Mouse (Mus musculus) neural tube, embryonic 13.5 days (tissue): ENCODE data around the gene Ddb2. TPM values are rescaled to one million over a fixed set of nuclear protein-coding genes. Genes with fewer than 3 reads are reported as not detected.

Experiments used
- ATAC-seq: fragments of 200-750 bp; cut with Nextera tagmentation; 2 replicates; pipeline ENCODE4 v1.8.0; 2017; ENCODE audit warnings: low read depth, mild to moderate bottlenecking, moderate TSS enrichment, moderate library complexity
- H3K27ac ChIP-seq: fragments of 300-500 bp; sonication (generic); replicated peaks from 2 replicates; pipeline ENCODE4 v1.5.1; 2015; ENCODE audit warnings: moderate library complexity, mild to moderate bottlenecking, inconsistent platforms
- H3K27me3 ChIP-seq: fragments of 300-500 bp; sonication (generic); 2 replicates; pipeline ENCODE4 v1.6.1; 2015; ENCODE audit warnings: mild to moderate bottlenecking, inconsistent platforms
- H3K36me3 ChIP-seq: fragments of 300-500 bp; sonication (generic); 2 replicates; pipeline ENCODE4 v1.6.1; 2015; ENCODE audit warnings: mild to moderate bottlenecking, inconsistent platforms
- H3K4me1 ChIP-seq: fragments of 300-500 bp; sonication (generic); replicated peaks from 2 replicates; pipeline ENCODE4 v1.6.1; 2015; ENCODE audit warnings: inconsistent platforms
- H3K4me2 ChIP-seq: fragments of 300-500 bp; sonication (generic); 2 replicates; pipeline ENCODE4 v1.6.1; 2015; ENCODE audit warnings: inconsistent platforms, mild to moderate bottlenecking, moderate library complexity
- H3K4me3 ChIP-seq: fragments of 300-500 bp; sonication (generic); 2 replicates; pipeline ENCODE4 v1.5.1; 2015; ENCODE audit warnings: mild to moderate bottlenecking, inconsistent platforms
- H3K9ac ChIP-seq: fragments of 300-500 bp; sonication (generic); 2 replicates; pipeline ENCODE4 v1.6.1; 2015; ENCODE audit warnings: moderate library complexity, mild to moderate bottlenecking, inconsistent platforms
- H3K9me3 ChIP-seq: fragments of 300-500 bp; sonication (generic); 2 replicates; pipeline ENCODE4 v1.6.1; 2016; ENCODE audit warnings: inconsistent platforms
- WGBS: fragments of 180-500 bp; shearing (Covaris S2); methylation state at CpG from one replicate; pipeline ENCODE4 v1.1.7; 2015; 5-methylcytosine and 5-hydroxymethylcytosine counted together
- polyA plus RNA-seq: library from polyadenylated mRNA; unstranded; fragments of >200 nt; fragmentation: Nextera tagmentation; extraction: Ambion mirVana; gene quantifications from 2 replicates; pipeline ENCODE4 v1.2.1, GENCODE M21; 2015

Gene Ddb2
- polyA plus RNA-seq, 1 experiment from 2014 or later = 11.7 TPM

DNA sequence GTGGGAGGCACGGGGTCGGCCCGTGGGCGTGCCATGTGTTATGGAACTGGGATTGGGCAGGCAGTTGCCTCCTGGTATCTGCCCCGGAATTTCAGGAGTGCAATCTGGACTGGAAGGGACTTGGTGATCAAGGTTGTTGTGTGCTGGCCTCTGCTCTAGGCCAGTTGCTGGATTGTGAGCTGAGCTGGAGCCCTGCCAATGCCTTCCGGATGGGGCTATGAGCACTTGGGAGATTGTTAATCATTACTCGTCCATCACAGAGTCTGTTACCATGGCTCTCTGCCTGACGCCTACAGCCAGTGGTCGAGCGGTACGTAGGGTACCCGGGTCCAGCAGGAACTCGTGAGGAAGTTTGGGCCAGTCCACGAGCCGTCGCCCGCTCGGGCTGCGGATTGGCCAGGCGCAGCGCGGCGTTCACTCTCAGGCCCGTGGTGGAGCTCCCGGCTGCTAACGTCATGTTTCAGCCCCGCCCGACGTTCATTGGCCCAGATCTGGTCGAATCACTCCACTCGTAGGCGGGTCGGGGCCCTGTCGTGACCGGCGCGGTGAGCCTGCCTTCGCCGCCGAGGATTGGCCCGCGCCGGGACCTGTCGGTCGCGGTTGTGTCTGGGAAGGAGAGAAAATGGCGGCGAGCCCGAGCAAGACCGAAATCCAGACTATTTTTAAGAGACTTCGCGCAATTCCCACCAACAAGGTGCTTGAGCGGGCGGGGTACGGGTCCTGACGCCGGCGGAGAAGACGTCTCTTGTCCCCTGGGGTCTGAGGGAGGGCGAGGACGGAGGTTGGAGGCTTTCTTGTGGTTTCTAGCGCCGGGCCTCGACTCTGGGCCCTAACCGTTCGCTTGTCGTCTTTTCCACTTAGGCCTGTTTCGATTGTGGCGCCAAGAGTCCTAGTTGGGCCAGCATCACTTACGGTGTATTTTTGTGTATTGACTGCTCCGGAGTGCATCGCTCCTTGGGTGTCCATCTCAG lies 28.2 kb upstream of the Ddb2 start, which contains the start of gene Arfgap2:
TSS of gene Arfgap2 (plus strand) at position 264 of the 971 bp plus-strand sequence.
- peaks cover 35% of the 10 kb centered on the region for H3K36me3 ChIP-seq
- 1% methylated on average over 72 of the region's 72 CpGs for WGBS
- ATAC-seq = peak; percentile 99

DNA sequence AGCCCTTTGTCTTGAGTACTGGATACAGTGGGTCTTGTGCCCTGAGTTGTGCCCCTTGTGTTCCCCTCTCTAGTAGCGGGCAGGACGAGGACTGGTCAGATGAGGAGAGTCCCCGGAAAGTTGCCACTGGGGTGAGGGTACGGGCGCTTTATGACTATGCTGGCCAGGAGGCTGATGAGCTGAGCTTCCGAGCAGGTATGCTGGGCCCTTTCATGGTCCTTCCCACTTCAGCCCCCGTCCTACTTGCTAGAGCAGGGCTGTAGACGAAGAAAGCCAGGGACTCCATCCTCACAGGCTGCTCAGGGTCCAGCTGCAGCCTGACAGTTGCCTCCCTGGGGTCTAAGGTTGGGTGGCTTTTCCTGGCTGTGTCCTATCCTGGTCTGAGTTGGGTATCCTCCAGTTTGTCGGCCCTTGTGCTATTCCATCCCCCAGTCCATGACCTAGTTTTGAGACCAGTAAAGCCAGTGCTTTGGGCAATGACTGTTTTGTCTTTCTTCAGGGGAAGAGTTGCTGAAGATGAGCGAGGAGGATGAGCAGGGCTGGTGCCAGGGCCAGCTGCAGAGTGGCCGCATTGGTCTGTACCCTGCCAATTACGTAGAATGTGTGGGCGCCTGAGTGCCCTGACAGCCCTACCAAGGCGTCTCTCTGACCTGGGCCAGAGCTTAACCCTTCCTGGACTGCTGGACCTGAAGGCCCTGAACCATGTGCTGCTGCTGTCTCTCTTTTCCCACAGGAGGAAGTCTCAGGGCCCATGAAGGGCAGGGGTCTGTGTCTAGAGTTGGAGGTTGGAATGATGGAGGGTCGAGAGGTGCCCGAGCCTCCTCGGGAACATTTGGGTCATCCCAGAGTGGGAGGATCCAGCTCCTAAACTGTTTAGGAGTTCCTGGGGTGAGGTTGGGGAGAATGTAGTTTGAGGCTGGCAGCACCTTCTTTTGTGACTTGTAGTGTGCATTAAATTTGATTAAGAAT lies 27.2 kb upstream of the Ddb2 start:
- no peak for ATAC-seq
- H3K4me2 ChIP-seq = peak overlapping the region; percentile 83
- H3K27me3 ChIP-seq = no peaks in the 10 kb centered on the region
- no peaks in the 10 kb centered on the region for H3K9me3 ChIP-seq
- peaks cover 20% of the 10 kb centered on the region for H3K4me1 ChIP-seq
- peak overlapping the region; percentile 67 for H3K9ac ChIP-seq
- H3K27ac ChIP-seq = peak overlapping the region; percentile 95
- peaks cover 25% of the 10 kb centered on the region for H3K36me3 ChIP-seq
- peak overlapping the region; percentile 82 for H3K4me3 ChIP-seq
- 85% methylated on average over 17 of the region's 17 CpGs for WGBS

More for the DNA sequence above, 28.2 kb upstream of the Ddb2 start, which contains the start of gene Arfgap2:
- peak within 1 kb of the TSS; percentile 95 for H3K9ac ChIP-seq
- peaks cover 20% of the 10 kb centered on the region for H3K4me1 ChIP-seq
- no peaks in the 10 kb centered on the region for H3K27me3 ChIP-seq
- H3K4me3 ChIP-seq = peak within 1 kb of the TSS; percentile 82
- H3K4me2 ChIP-seq = peak within 1 kb of the TSS; percentile 83
- peak within 1 kb of the TSS; percentile 95 for H3K27ac ChIP-seq
- H3K9me3 ChIP-seq = no peaks in the 10 kb centered on the region

DNA sequence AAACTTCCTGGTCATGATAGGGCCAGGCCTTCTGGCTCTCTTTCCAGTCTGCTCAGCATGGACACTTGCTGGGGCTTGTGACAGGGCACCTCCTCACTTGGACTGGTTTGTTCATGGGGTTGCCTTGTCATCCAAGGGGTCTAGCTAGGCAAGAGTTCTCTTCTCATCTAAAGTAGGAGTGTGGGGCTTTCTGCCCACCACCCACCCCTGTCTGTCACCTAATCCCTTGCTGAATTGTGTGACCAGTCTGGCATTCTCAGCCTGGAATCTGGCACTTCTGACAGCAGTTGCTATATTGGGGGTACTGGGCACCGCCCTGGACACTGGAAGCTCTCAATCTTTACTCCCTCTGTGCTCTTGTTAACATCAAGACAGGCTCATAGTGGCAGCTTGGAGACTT lies 22.7 kb upstream of the Ddb2 start:
- WGBS = 95% methylated on average over 1 of the region's 1 CpGs

DNA sequence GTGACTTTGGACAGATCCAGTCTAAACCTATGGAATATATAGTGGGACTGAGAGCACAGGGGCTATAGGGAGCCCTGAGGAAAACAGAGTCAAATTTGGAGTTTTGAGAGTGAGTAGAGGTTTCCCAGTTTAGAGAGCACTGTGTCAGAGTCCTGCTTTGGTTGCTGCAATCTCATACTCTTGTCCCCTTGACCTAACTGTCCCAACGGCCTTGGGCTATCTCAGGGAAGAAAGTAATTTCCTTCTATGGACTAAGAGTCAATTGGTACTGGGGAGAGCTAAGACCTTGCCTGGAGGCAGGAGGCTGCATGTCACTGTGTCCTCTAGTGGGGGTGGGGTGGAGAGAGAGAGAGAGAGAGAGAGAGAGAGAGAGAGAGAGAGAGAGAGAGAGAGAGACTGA lies 22.0 kb upstream of the Ddb2 start:
- Histone ChIP-seq H3K4me2 (peak overlapping the region; percentile 98; the same call in 1 of the 2 replicates), H3K4me3 (no peak overlapping the region), H3K4me1 (peaks cover 46% of the 10 kb centered on the region), H3K27me3 (peaks cover 39% of the 10 kb centered on the region), H3K36me3 (no peaks in the 10 kb centered on the region), H3K9ac (no peak overlapping the region), H3K9me3 (no peaks in the 10 kb centered on the region), H3K27ac (no peak overlapping the region)
- WGBS = 74% methylated on average over 1 of the region's 1 CpGs
- no peak for ATAC-seq

More for the DNA sequence above, 22.7 kb upstream of the Ddb2 start:
- peaks cover 33% of the 10 kb centered on the region for H3K27me3 ChIP-seq
- H3K27ac ChIP-seq = no peak overlapping the region
- H3K9ac ChIP-seq = no peak overlapping the region
- H3K4me2 ChIP-seq = no peak overlapping the region
- H3K36me3 ChIP-seq = no peaks in the 10 kb centered on the region
- ATAC-seq = no peak
- no peak overlapping the region for H3K4me3 ChIP-seq
- H3K4me1 ChIP-seq = peaks cover 49% of the 10 kb centered on the region
- H3K9me3 ChIP-seq = no peaks in the 10 kb centered on the region

DNA sequence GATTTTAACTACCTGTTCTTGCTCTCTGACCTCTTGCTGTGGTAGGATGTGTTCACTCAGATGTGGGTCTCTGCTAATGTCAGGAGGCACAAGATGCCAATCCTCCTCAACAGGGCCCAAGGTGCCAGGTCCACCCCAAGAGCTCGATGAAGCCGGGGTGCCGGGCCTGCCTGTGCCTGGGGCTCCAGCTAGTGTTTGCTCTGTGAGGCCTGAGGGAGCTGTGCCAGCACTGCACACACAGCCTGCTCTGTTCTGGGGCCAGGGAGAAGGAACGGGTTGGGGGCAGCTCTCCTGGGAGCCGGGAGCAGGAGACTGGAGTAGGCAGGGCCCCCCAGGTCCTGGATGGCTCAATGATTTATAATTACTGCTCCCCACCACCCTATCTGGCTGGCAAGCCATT lies 21.3 kb upstream of the Ddb2 start:
- Histone ChIP-seq H3K4me3 (peak overlapping the region; percentile 50), H3K9ac (peak overlapping the region; percentile 65), H3K36me3 (no peaks in the 10 kb centered on the region), H3K27me3 (peaks cover 42% of the 10 kb centered on the region), H3K4me1 (peaks cover 46% of the 10 kb centered on the region), H3K9me3 (no peaks in the 10 kb centered on the region), H3K4me2 (peak overlapping the region; percentile 98), H3K27ac (peak overlapping the region; percentile 33; the same call in 1 of the 2 replicates)
- 56% methylated on average over 5 of the region's 5 CpGs for WGBS
- ATAC-seq = peak; percentile 41

DNA sequence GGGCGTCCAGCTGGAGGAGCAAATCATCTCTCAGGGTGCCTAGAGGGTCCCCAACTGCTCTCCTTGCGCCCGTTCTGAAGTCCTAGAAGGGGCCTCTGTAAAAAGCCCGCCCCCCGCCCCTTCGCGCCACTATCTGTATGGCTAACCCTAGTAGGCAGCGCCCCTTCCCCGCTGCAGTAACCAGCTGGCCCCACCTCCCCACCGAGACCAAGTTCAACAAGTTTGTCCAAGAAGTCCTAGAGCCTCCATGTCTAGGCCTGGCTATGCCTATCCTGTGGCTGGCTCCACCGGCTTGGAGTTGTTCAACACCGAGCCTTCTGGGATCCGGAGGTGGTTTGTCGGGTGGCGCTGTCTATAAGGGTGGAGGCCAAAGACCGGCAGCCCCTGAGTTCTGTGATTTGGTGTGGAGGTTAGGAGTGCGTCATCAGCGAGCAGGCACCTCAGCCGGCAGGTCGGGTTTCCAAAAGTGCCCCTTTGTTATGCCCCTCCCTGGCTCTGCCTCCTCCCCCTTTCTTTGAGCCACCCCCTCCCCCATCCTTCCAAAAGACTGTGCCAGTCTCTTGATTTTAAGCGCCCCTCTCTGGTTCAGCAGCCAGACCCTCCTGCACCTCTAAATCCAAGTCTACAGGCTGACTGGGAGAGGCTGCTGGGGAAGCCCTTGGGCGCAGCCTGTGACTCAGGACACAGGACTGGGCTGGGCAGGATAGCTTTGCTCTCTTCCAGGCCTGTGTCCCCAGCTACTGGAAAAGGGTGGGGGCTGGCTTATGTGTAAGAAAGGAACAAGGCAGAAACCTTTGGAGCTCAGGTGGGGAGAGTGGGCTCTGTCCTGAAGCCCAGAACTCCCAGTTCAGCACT lies 20.6 kb upstream of the Ddb2 start:
- Histone ChIP-seq H3K4me2 (peak overlapping the region; percentile 98), H3K4me1 (peaks cover 46% of the 10 kb centered on the region), H3K9me3 (no peaks in the 10 kb centered on the region), H3K27me3 (peaks cover 42% of the 10 kb centered on the region), H3K4me3 (peak overlapping the region; percentile 50), H3K9ac (peak overlapping the region; percentile 65), H3K36me3 (no peaks in the 10 kb centered on the region), H3K27ac (peak overlapping the region; percentile 33)
- WGBS = 2% methylated on average over 22 of the region's 22 CpGs
- peak; percentile 66 for ATAC-seq

DNA sequence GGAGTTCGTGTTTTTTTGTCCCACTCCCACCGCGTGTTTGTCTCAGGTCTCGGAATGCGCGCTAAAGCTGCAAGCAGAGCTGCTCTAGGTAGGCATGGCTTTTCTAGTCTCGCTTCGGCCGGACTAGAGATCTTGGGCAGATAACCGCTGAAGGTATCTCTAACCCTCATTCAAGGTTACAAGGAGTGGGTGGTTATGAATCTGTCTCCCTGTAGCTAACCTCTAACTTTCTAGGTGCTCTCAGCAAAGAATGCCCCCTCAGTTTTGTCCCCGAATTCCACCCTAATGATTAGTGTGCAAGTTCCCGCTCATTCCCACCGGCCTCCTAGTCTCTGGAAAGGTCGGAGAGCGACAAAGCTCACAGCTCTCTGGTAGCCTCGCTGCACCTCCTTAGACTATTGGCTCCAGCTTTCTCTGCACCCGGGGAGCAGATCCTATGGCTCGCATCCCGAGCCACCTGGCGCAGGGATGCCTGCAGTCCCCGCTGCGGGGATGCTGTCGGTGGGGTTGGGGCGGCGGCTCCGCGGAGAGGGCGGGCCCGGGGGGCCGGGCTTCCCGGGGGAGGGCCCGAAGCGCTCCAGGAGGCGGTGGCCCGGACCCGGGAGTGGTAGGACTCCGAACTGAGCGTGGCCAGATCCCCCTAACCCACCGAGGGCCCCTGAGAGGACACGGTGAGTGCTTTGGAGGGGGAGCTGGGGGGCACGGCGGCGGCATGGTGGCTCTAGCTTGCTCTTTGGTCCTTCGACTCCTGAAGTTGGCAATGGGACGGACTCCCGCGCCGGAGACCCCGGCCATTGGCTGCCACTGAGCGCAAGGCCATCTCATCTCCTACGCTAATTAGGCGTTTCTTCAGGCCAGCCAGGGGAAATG lies 19.7 kb upstream of the Ddb2 start:
- H3K36me3 ChIP-seq = no peaks in the 10 kb centered on the region
- peaks cover 42% of the 10 kb centered on the region for H3K27me3 ChIP-seq
- under 1% methylated on average over 52 of the region's 52 CpGs for WGBS
- ATAC-seq = peak; percentile 60; the same call in 1 of the 2 replicates
- no peaks in the 10 kb centered on the region for H3K9me3 ChIP-seq
- H3K9ac ChIP-seq = peak overlapping the region; percentile 65
- H3K4me3 ChIP-seq = peak overlapping the region; percentile 50
- peak overlapping the region; percentile 98 for H3K4me2 ChIP-seq
- H3K4me1 ChIP-seq = peaks cover 46% of the 10 kb centered on the region
- H3K27ac ChIP-seq = peak overlapping the region; percentile 33

DNA sequence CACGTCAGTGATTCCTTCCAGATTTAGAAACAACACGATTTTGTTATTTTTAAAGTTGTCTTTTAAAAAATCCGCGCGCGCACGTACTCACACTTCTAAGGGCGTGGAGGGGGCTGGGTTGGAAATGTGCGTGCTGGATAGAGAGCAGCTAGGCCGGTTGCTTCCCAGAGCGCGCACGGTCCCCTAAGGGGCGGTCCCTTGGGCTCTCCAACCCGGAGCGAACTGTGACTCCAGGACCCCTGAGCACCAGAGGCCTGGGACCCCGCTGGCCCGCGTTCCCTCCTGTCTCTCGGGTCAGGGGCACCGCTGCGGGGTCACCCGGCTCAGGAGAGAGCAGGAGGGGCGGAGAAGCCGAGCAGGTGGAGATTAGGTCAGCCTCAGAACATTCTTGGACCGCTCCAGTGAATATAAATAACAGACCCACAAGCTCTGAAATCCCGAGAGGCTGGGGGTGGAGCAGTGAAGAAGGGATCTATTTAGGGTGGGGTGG lies 18.9 kb upstream of the Ddb2 start, which contains the start of gene Pacsin3:
TSS of gene Pacsin3 (plus strand) at position 294 of the 490 bp plus-strand sequence.
- Histone ChIP-seq H3K27me3 (peaks cover 42% of the 10 kb centered on the region), H3K36me3 (no peaks in the 10 kb centered on the region), H3K4me2 (peak within 1 kb of the TSS; percentile 98), H3K9ac (peak within 1 kb of the TSS; percentile 65), H3K27ac (no peak within 1 kb of the TSS), H3K4me1 (peaks cover 46% of the 10 kb centered on the region), H3K4me3 (peak within 1 kb of the TSS; percentile 50), H3K9me3 (no peaks in the 10 kb centered on the region)
- WGBS = under 1% methylated on average over 27 of the region's 27 CpGs
- peak; percentile 9; the same call in 1 of the 2 replicates for ATAC-seq

DNA sequence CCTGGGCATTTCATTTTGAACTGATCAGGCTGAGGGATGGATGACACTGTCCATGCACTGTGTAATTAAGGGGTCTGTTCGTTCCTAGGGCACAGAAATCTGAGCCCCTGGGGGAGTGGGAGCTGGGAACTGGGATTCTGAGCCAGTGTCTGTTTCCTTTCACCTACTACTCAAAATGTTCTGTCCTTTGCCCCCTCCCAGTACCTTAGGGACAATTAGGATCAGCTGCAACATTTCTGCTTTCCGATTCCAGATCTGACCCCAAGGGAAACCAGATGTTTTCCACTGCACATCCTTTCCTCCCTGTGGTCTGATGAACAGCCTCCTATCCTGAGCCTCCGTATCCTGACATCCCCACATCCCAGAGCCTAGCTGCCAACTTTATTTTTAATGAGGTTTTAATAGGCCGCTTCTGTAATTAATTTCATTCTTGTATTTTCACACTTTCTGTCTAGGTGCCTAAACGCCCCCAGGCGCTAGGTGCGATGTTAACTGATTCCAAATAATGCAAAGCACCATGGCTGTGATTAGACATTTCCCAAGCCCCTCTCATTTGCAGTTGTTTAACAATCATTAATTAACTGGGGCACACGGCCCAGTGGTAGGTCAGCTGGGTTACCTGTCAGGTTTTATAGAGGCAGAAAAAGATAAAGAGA lies 18.1 kb upstream of the Ddb2 start:
- H3K36me3 ChIP-seq = no peaks in the 10 kb centered on the region
- H3K9me3 ChIP-seq = no peaks in the 10 kb centered on the region
- no peak overlapping the region for H3K9ac ChIP-seq
- 21% methylated on average over 8 of the region's 8 CpGs for WGBS
- H3K27ac ChIP-seq = no peak overlapping the region
- peak overlapping the region; percentile 98 for H3K4me2 ChIP-seq
- peaks cover 46% of the 10 kb centered on the region for H3K4me1 ChIP-seq
- H3K27me3 ChIP-seq = peaks cover 42% of the 10 kb centered on the region
- H3K4me3 ChIP-seq = no peak overlapping the region
- ATAC-seq = no peak

DNA sequence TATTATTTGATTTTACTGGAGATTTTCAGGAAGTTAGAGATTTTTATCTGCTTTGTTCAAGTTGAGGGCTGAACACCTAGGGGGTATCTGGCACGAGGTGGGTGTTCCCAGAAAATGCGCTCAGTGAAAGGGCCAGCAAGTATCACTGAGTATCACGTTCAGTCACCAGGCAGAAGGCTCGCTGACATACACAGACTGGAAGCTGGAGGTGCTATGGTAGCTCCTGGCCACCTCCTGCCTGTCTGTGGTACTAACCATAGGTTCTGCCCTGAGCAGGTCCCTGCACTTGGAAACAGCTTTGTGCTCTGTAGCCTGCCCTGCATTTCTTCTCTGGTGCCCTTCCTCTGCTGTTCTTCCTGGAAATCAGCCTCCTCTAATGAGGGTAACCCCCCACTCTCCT lies 15.7 kb upstream of the Ddb2 start:
- Histone ChIP-seq H3K27ac (no peak overlapping the region), H3K4me2 (no peak overlapping the region), H3K4me1 (peaks cover 33% of the 10 kb centered on the region), H3K4me3 (no peak overlapping the region), H3K36me3 (no peaks in the 10 kb centered on the region), H3K9me3 (no peaks in the 10 kb centered on the region), H3K9ac (no peak overlapping the region), H3K27me3 (peaks cover 36% of the 10 kb centered on the region)
- no peak for ATAC-seq
- WGBS = 63% methylated on average over 4 of the region's 4 CpGs
